Mouse (Mus musculus): Measurements from ENCODE around the gene Rbm42. TPM values are rescaled to one million over a fixed set of nuclear protein-coding genes. Genes with fewer than 3 reads are reported as not detected.

Rbm42 gene
- polyA plus RNA-seq, 1 experiment from 2014 or later: 126 TPM

DNA sequence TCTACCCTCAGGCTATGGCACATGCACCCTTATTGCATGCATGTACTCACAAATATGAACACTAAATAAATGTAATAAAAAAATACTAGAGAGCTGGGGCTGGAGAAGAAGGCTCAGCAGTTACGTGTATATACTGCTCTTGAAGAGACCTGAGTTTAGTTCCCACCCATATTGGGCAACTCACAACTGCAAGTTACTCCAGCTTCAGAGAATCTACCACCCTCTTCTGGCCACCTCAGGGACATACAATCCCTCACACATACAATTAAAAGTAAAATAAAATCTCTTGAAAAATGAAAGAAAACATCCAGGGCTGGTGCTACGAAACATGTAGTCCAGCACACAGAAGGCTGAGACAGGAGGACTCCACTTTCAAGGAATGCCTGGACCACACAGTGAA lies 35.7 kb downstream of the Rbm42 start:
- H3K27ac ChIP-seq: no peak overlapping the region
- H3K9ac ChIP-seq: no peak overlapping the region
- no peaks in the 10 kb centered on the region for H3K9me3 ChIP-seq
- no peak overlapping the region for H3K4me3 ChIP-seq
- no peaks in the 10 kb centered on the region for H3K27me3 ChIP-seq
- 73% methylated on average over 2 of the region's 2 CpGs for WGBS
- peaks cover 36% of the 10 kb centered on the region for H3K36me3 ChIP-seq
- H3K4me1 ChIP-seq: no peaks in the 10 kb centered on the region
- no peak for ATAC-seq (ENCODE audit: borderline replicate concordance, extremely low read depth, low FRiP score, low TSS enrichment)
- H3K4me2 ChIP-seq: no peak overlapping the region

GRCm38 (mm10) chr7:30613529-30614112 lies 36.5 kb downstream of the Rbm42 start:
- no peak overlapping the region for H3K4me2 ChIP-seq
- H3K4me1 ChIP-seq: peaks cover under 1% of the 10 kb centered on the region
- H3K4me3 ChIP-seq: no peak overlapping the region
- H3K27ac ChIP-seq: no peak overlapping the region
- 0 out of 2 replicates have a peak, but pooled peaks have one; percentile 35 for ATAC-seq (ENCODE audit: borderline replicate concordance, extremely low read depth, low FRiP score, low TSS enrichment)
- WGBS: 22% methylated on average over 14 of the region's 14 CpGs
- peaks cover 28% of the 10 kb centered on the region for H3K36me3 ChIP-seq
- no peaks in the 10 kb centered on the region for H3K9me3 ChIP-seq
- no peaks in the 10 kb centered on the region for H3K27me3 ChIP-seq
- H3K9ac ChIP-seq: no peak overlapping the region

DNA sequence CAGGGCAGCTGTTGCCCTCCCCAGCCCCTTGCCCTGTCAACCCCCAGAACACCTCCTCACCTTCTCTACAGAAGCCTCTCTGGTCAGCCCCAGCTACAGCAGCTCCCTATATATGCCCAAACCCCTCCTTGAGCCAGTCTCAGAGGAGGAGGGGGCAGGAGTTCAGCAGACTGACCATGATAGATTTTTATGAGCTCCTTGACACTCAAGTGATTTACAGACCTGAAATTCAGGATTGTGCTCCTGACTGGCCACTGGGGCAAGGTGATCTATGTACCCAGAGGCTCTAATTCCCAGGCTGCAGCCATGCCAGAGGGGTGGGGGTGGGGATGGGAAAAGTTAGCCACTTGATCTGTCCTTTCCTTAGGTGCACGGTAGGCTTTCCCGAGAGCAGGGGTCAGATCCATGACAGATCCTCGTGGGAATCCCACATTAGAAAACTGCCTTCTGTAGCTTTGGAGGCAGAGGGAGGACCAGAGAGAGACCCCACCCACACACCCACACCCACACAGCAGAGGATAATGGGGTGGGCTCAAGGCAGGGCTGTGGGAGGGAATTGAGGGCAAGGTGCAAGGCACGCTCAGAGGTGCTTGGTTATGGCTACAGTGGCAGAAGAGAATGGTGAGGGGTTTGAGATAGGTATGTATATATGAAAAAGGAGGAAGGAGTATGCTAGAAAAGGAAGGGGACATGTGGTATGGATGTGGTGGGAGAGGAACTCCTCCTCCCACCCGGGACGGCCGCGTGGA lies 37.3 kb downstream of the Rbm42 start, which contains the start of gene Upk1a:
TSS of gene Upk1a (minus strand) at position 194 of the 749 bp plus-strand sequence.
- no peak for ATAC-seq (ENCODE audit: borderline replicate concordance, extremely low read depth, low FRiP score, low TSS enrichment)
- H3K4me2 ChIP-seq: no peak within 1 kb of the TSS
- no peak within 1 kb of the TSS for H3K27ac ChIP-seq

DNA sequence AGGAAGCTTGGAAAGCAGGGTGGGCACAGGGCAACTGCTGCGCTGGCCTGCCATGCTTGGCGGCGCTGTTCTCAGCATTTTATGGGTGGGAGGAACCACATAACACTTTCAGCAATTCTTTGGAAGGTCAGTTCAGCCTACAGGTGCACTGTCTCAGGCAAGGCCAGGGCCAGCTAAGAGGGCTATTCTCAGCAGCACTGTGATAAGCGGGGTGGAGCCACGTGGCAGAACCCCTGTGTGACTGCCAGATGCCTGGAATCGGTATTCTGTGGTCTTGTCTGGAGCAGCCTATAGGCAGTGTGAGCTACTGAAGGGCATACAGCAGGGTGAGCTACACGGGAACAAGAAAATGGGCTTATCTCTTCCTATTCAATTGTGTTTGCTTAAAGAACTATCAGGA lies 40.1 kb downstream of the Rbm42 start:
- H3K4me2 ChIP-seq: no peak overlapping the region
- no peak overlapping the region for H3K9ac ChIP-seq
- WGBS: 41% methylated on average over 7 of the region's 7 CpGs

More for the DNA sequence above, 37.3 kb downstream of the Rbm42 start, which contains the start of gene Upk1a:
- WGBS: 60% methylated on average over 8 of the region's 8 CpGs
- no peaks in the 10 kb centered on the region for H3K9me3 ChIP-seq
- H3K36me3 ChIP-seq: peaks cover 20% of the 10 kb centered on the region
- no peak within 1 kb of the TSS for H3K4me3 ChIP-seq
- H3K27me3 ChIP-seq: no peaks in the 10 kb centered on the region
- H3K9ac ChIP-seq: no peak within 1 kb of the TSS
- H3K4me1 ChIP-seq: peaks cover 8% of the 10 kb centered on the region

DNA sequence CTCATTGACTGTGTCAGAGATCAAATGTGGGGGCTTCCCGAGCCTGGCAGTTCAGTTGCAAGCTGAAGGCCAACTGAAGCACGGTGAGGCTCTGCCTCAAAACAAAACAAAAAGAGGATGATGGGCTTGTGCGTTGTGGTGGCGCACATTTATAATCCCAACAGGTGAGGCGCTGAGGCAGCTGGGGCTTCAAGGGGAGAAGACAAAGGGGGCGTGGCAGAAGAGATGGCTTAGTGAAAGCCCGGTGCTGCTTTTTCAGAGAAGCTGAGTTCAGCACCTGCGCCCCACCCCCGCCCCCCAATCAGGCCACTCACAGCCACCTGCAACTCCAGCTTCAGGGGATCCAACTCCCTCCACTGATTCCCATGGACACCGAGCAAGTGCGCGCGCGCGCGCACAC lies 41.6 kb downstream of the Rbm42 start:
- Histone ChIP-seq H3K4me2 (no peak overlapping the region), H3K4me3 (no peak overlapping the region), H3K27ac (no peak overlapping the region), H3K27me3 (no peaks in the 10 kb centered on the region), H3K4me1 (peaks cover 9% of the 10 kb centered on the region), H3K36me3 (no peaks in the 10 kb centered on the region), H3K9me3 (no peaks in the 10 kb centered on the region), H3K9ac (no peak overlapping the region)
- no peak for ATAC-seq (ENCODE audit: borderline replicate concordance, extremely low read depth, low FRiP score, low TSS enrichment)
- 46% methylated on average over 16 of the region's 16 CpGs for WGBS

More for the DNA sequence above, 40.1 kb downstream of the Rbm42 start:
- Histone ChIP-seq H3K4me3 (no peak overlapping the region), H3K27ac (no peak overlapping the region), H3K36me3 (no peaks in the 10 kb centered on the region), H3K9me3 (no peaks in the 10 kb centered on the region), H3K4me1 (peaks cover 8% of the 10 kb centered on the region), H3K27me3 (no peaks in the 10 kb centered on the region)
- no peak for ATAC-seq (ENCODE audit: borderline replicate concordance, extremely low read depth, low FRiP score, low TSS enrichment)

GRCm38 (mm10) chr7:30607706-30608309 lies 42.3 kb downstream of the Rbm42 start:
- peak; percentile 55; the same call in 1 of the 2 replicates for ATAC-seq (ENCODE audit: borderline replicate concordance, extremely low read depth, low FRiP score, low TSS enrichment)
- WGBS: 19% methylated on average over 8 of the region's 8 CpGs
- H3K9ac ChIP-seq: no peak overlapping the region

DNA sequence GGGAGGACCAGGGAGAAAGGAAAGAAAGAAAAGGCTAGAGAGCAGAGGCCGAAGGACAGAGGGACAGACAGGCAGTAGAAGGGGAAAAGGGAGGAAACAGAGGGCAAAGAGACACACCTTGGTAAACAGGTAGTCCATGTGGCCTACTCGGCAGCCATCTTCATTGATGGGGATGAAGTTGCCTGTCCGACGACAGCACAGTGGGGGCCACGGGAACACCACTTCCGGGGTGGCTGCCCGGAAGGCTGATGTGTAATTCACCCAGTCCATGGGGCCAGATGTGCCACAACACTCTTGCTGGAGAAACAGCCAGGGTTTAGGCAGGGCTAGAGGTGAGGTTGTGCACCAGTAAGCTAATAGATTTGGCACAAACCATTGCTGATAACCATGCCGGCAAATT lies 45.2 kb downstream of the Rbm42 start:
- no peak overlapping the region for H3K9ac ChIP-seq
- no peak overlapping the region for H3K27ac ChIP-seq
- H3K36me3 ChIP-seq: no peaks in the 10 kb centered on the region
- H3K27me3 ChIP-seq: no peaks in the 10 kb centered on the region
- ATAC-seq (ENCODE audit: borderline replicate concordance, extremely low read depth, low FRiP score, low TSS enrichment): no peak
- no peak overlapping the region for H3K4me3 ChIP-seq
- H3K4me1 ChIP-seq: peaks cover 15% of the 10 kb centered on the region
- 82% methylated on average over 8 of the region's 8 CpGs for WGBS
- no peak overlapping the region for H3K4me2 ChIP-seq
- H3K9me3 ChIP-seq: no peaks in the 10 kb centered on the region

More at GRCm38 (mm10) chr7:30607706-30608309, 42.3 kb downstream of the Rbm42 start:
- Histone ChIP-seq H3K27ac (no peak overlapping the region), H3K4me3 (no peak overlapping the region), H3K36me3 (no peaks in the 10 kb centered on the region), H3K9me3 (no peaks in the 10 kb centered on the region), H3K27me3 (no peaks in the 10 kb centered on the region), H3K4me1 (peaks cover 15% of the 10 kb centered on the region), H3K4me2 (no peak overlapping the region)

GRCm38 (mm10) chr7:30604424-30604823 lies 45.7 kb downstream of the Rbm42 start:
- Histone ChIP-seq H3K4me2 (no peak overlapping the region), H3K36me3 (no peaks in the 10 kb centered on the region), H3K4me1 (peaks cover 15% of the 10 kb centered on the region), H3K9me3 (no peaks in the 10 kb centered on the region), H3K9ac (no peak overlapping the region), H3K27me3 (no peaks in the 10 kb centered on the region), H3K4me3 (no peak overlapping the region), H3K27ac (peak overlapping the region; percentile 95; the same call in 1 of the 2 replicates)
- WGBS: 46% methylated on average over 8 of the region's 8 CpGs
- no peak for ATAC-seq (ENCODE audit: borderline replicate concordance, extremely low read depth, low FRiP score, low TSS enrichment)

GRCm38 (mm10) chr7:30602583-30602982 lies 47.5 kb downstream of the Rbm42 start:
- H3K27me3 ChIP-seq: no peaks in the 10 kb centered on the region
- peak overlapping the region; percentile 95 for H3K27ac ChIP-seq
- H3K4me1 ChIP-seq: peaks cover 13% of the 10 kb centered on the region; the same call in 1 of the 2 replicates
- no peaks in the 10 kb centered on the region for H3K9me3 ChIP-seq
- H3K9ac ChIP-seq: no peak overlapping the region
- H3K4me2 ChIP-seq: no peak overlapping the region
- no peaks in the 10 kb centered on the region for H3K36me3 ChIP-seq
- no peak overlapping the region for H3K4me3 ChIP-seq
- peak; percentile 49 for ATAC-seq (ENCODE audit: borderline replicate concordance, extremely low read depth, low FRiP score, low TSS enrichment)
- 15% methylated on average over 3 of the region's 3 CpGs for WGBS

DNA sequence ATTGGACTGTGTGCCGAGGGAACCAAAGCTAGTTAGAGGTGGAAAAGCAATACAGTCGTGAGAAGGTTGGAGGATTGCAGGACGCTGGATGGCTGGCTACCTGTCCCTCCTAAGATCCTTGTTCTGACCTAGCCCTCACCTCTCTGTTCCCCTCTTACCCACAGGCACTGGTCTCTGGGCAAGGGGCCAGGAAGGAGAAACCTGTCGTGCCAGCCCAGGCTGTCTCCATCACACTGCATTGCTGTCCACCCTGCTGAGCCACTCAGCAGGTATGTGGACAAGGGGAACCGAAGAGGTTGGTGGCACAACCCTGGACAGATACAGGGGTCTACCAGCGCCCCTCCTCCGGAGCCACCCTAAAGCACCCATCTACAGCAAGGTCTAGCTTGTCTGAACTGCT lies 49.5 kb downstream of the Rbm42 start:
- no peaks in the 10 kb centered on the region for H3K36me3 ChIP-seq
- H3K4me3 ChIP-seq: no peak overlapping the region
- 48% methylated on average over 7 of the region's 7 CpGs for WGBS
- peak; percentile 62 for ATAC-seq (ENCODE audit: borderline replicate concordance, extremely low read depth, low FRiP score, low TSS enrichment)
- H3K9me3 ChIP-seq: no peaks in the 10 kb centered on the region
- no peak overlapping the region for H3K9ac ChIP-seq
- peak overlapping the region; percentile 23 for H3K4me2 ChIP-seq
- H3K27me3 ChIP-seq: no peaks in the 10 kb centered on the region
- H3K27ac ChIP-seq: peak overlapping the region; percentile 95
- peaks cover 13% of the 10 kb centered on the region; the same call in 1 of the 2 replicates for H3K4me1 ChIP-seq

GRCm38 (mm10) chr7:30599933-30600353 lies 50.2 kb downstream of the Rbm42 start:
- ATAC-seq (ENCODE audit: borderline replicate concordance, extremely low read depth, low FRiP score, low TSS enrichment): peak; percentile 91
- Histone ChIP-seq H3K4me1 (peaks cover 13% of the 10 kb centered on the region; the same call in 1 of the 2 replicates), H3K27me3 (no peaks in the 10 kb centered on the region), H3K4me2 (peak overlapping the region; percentile 23), H3K27ac (peak overlapping the region; percentile 95), H3K36me3 (no peaks in the 10 kb centered on the region), H3K4me3 (no peak overlapping the region), H3K9me3 (no peaks in the 10 kb centered on the region), H3K9ac (no peak overlapping the region)
- 1% methylated on average over 16 of the region's 16 CpGs for WGBS

DNA sequence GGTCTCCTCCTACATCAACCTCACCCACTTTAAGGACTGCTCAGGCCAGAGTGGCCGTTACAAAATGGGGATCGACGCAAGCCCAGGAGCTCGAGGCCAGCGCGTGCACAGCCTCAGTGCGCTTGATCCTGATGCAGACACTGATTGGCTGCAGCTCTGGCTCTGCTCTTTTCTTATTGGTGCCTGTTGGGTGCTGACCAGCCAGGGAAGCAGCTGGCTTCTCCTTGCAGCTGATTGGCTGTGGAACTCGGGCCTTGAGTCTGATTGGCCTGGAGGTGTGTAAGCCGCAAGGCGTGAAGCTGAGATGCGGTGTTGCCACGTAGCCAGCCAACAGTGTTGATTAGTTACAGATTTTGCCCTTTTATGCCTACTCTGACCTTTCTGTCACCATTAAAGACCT lies 51.3 kb downstream of the Rbm42 start, which contains the start of gene Zbtb32:
TSS of gene Zbtb32 (minus strand) at position 124 of the 400 bp plus-strand sequence.
- Histone ChIP-seq H3K4me3 (peak within 1 kb of the TSS; percentile 4; the same call in 1 of the 2 replicates), H3K4me2 (peak within 1 kb of the TSS; percentile 23; the same call in 1 of the 2 replicates), H3K9me3 (no peaks in the 10 kb centered on the region), H3K4me1 (peaks cover 13% of the 10 kb centered on the region; the same call in 1 of the 2 replicates), H3K27ac (peak within 1 kb of the TSS; percentile 95), H3K27me3 (no peaks in the 10 kb centered on the region), H3K9ac (no peak within 1 kb of the TSS), H3K36me3 (no peaks in the 10 kb centered on the region)
- ATAC-seq (ENCODE audit: borderline replicate concordance, extremely low read depth, low FRiP score, low TSS enrichment): no peak
- WGBS: 88% methylated on average over 12 of the region's 12 CpGs
